Mouse (Mus musculus): ENCODE data around the gene Ciapin1. TPM values are rescaled to one million over a fixed set of nuclear protein-coding genes. Genes with fewer than 3 reads are reported as not detected.
A peak's percentile ranks its signal among the peaks of the same experiment; 100 is the strongest.

Ciapin1 gene
- polyA plus RNA-seq, 1 experiment from 2014 or later, result 166 TPM

DNA sequence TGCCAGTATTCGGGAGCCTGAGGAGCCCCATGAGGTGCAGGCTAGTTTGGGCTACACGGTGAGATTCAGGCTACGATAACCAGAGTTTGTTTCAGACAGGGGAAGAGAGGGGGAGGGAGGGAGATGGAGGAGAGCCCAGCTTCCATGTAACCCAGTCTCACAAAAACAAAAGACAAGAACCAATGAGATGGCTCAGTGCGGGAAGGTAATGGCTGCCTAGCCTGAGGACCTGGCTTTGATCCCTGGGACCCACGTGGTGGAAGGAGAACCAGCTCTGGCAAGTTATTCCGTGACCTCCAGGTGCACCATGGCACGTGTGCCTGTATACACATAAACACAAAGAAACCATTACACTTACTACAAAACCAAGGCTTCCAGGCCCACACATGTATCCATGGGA lies 17.6 kb downstream of the Ciapin1 start:
- Histone ChIP-seq H3K4me2 (ENCODE audit: low read length) (no peak overlapping the region), H3K4me1 (ENCODE audit: control insufficient read depth, insufficient read depth, low read length) (no peaks in the 10 kb centered on the region), H3K27me3 (ENCODE audit: control insufficient read depth, insufficient read depth, low read length) (no peaks in the 10 kb centered on the region), H3K27ac (replicated peaks; ENCODE audit: low read depth, low read length) (no peak overlapping the region), H3K9me3 (ENCODE audit: control insufficient read depth, low read length) (no peaks in the 10 kb centered on the region), H3K9ac (replicated peaks; ENCODE audit: low read length) (no peak overlapping the region), H3K4me3 (replicated peaks; ENCODE audit: low read depth, low read length) (no peak overlapping the region), H3K36me3 (ENCODE audit: control insufficient read depth, insufficient read depth, low read length) (peaks cover 50% of the 10 kb centered on the region)
- WGBS, result 93% methylated on average over 7 of the region's 7 CpGs
- DNase-seq (no peak), ATAC-seq (ENCODE audit: low FRiP score, low TSS enrichment) (no peak)

- WGBS, result 86% methylated on average over 6 of the region's 6 CpGs
- no peak for ATAC-seq (ENCODE audit: low FRiP score, low TSS enrichment)
- Histone ChIP-seq H3K4me3 (replicated peaks; ENCODE audit: low read depth, low read length) (no peak overlapping the region), H3K9me3 (ENCODE audit: control insufficient read depth, low read length) (no peaks in the 10 kb centered on the region), H3K27ac (replicated peaks; ENCODE audit: low read depth, low read length) (no peak overlapping the region), H3K9ac (replicated peaks; ENCODE audit: low read length) (no peak overlapping the region), H3K4me2 (ENCODE audit: low read length) (no peak overlapping the region), H3K4me1 (ENCODE audit: control insufficient read depth, insufficient read depth, low read length) (no peaks in the 10 kb centered on the region), H3K27me3 (ENCODE audit: control insufficient read depth, insufficient read depth, low read length) (no peaks in the 10 kb centered on the region), H3K36me3 (ENCODE audit: control insufficient read depth, insufficient read depth, low read length) (peaks cover 43% of the 10 kb centered on the region)
- DNase-seq, result no peak
These were observed 18.4 kb downstream of the Ciapin1 start for GRCm38 (mm10) chr8:94819671-94820179.

GRCm38 (mm10) chr8:94817933-94818332 lies 20.2 kb downstream of the Ciapin1 start:
- ATAC-seq (ENCODE audit: low FRiP score, low TSS enrichment) (no peak), DNase-seq (no peak)
- H3K4me1 ChIP-seq (ENCODE audit: control insufficient read depth, insufficient read depth, low read length), result no peaks in the 10 kb centered on the region
- H3K27me3 ChIP-seq (ENCODE audit: control insufficient read depth, insufficient read depth, low read length), result no peaks in the 10 kb centered on the region
- H3K27ac ChIP-seq (replicated peaks; ENCODE audit: low read depth, low read length), result no peak overlapping the region
- H3K9ac ChIP-seq (replicated peaks; ENCODE audit: low read length), result no peak overlapping the region
- H3K9me3 ChIP-seq (ENCODE audit: control insufficient read depth, low read length), result no peaks in the 10 kb centered on the region
- WGBS, result 94% methylated on average over 11 of the region's 11 CpGs
- H3K36me3 ChIP-seq (ENCODE audit: control insufficient read depth, insufficient read depth, low read length), result peaks cover 27% of the 10 kb centered on the region
- no peak overlapping the region for H3K4me3 ChIP-seq (replicated peaks; ENCODE audit: low read depth, low read length)
- no peak overlapping the region for H3K4me2 ChIP-seq (ENCODE audit: low read length)

DNA sequence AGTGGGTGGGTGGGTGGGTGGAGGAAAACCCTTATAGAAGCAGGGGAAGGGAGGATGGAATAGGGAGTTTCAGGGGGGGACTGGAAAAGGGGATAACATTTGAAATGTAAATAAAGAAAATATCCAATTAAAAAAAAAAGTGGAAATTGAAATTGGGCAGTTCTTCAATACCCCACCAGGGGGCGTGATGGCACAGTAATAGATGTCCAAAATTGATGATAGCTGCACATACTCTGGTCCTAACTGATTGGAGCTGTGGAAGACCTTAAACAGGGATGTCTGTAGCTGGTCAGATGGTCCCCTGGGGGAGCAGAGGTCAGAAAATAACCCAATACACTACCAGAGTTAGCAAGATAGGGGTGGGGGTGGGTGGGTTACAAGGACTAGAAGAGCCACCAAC lies 23.6 kb downstream of the Ciapin1 start:
- Histone ChIP-seq H3K4me2 (ENCODE audit: low read length) (no peak overlapping the region), H3K36me3 (ENCODE audit: control insufficient read depth, insufficient read depth, low read length) (no peaks in the 10 kb centered on the region), H3K4me1 (ENCODE audit: control insufficient read depth, insufficient read depth, low read length) (no peaks in the 10 kb centered on the region), H3K27ac (replicated peaks; ENCODE audit: low read depth, low read length) (no peak overlapping the region), H3K4me3 (replicated peaks; ENCODE audit: low read depth, low read length) (no peak overlapping the region), H3K27me3 (ENCODE audit: control insufficient read depth, insufficient read depth, low read length) (no peaks in the 10 kb centered on the region), H3K9me3 (ENCODE audit: control insufficient read depth, low read length) (no peaks in the 10 kb centered on the region), H3K9ac (replicated peaks; ENCODE audit: low read length) (no peak overlapping the region)
- DNase-seq (peak; percentile 48), ATAC-seq (ENCODE audit: low FRiP score, low TSS enrichment) (no peak)
- 0% methylated on average over 1 of the region's 1 CpGs for WGBS

DNA sequence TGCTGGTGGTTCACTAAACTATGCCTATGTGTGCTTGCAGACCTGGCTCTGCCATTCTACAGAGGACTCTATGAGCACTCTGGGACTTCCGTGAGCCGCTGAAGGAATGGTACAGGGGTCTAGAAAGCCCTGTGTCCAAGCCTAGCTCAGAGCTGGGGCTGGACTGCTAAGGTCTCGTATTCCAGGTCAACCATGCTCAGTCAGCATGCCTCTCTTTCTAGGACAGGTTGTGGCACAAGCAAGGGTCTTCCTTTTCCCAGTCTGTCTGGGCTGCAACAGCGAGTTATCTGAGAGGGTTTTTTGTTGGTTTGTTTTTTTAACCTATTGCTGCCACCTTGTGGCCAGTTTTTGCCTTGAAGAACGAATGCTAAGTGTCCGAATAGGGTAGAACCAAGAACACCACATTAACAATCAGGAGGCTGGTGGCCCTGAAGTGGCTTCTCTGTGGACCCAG lies 25.5 kb downstream of the Ciapin1 start:
- Histone ChIP-seq H3K27me3 (ENCODE audit: control insufficient read depth, insufficient read depth, low read length) (no peaks in the 10 kb centered on the region), H3K9me3 (ENCODE audit: control insufficient read depth, low read length) (no peaks in the 10 kb centered on the region), H3K36me3 (ENCODE audit: control insufficient read depth, insufficient read depth, low read length) (no peaks in the 10 kb centered on the region), H3K4me2 (ENCODE audit: low read length) (peak overlapping the region; percentile 42), H3K27ac (replicated peaks; ENCODE audit: low read depth, low read length) (peak overlapping the region; percentile 63), H3K4me3 (replicated peaks; ENCODE audit: low read depth, low read length) (peak overlapping the region; percentile 1; the same call in 1 of the 2 replicates), H3K4me1 (ENCODE audit: control insufficient read depth, insufficient read depth, low read length) (no peaks in the 10 kb centered on the region), H3K9ac (replicated peaks; ENCODE audit: low read length) (peak overlapping the region; percentile 35; the same call in 1 of the 2 replicates)
- 28% methylated on average over 6 of the region's 6 CpGs for WGBS
- ATAC-seq (ENCODE audit: low FRiP score, low TSS enrichment) (peak; percentile 66), DNase-seq (peak; percentile 97)

DNA sequence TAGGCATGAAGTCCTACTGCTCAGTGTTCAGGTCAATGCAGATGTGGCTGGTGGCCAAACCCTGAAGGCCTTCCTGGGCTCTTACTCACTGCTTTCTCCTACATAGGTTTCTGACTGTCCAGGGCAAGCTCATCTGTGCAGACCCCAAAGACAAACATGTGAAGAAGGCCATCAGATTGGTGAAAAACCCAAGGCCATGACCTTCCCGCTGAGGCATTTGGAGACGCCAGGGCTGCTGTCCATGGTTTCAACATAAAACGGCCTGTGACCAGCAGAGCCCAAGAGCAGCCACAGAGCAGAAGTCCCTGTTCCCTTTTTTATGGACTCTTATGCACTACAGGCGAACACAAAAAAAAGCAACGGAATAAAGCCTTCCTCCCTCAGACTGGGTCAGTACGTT lies 26.5 kb downstream of the Ciapin1 start:
- DNase-seq, result no peak
- no peak overlapping the region for H3K9ac ChIP-seq (replicated peaks; ENCODE audit: low read length)
- 75% methylated on average over 6 of the region's 6 CpGs for WGBS

GRCm38 (mm10) chr8:94810855-94811254 lies 27.3 kb downstream of the Ciapin1 start:
- H3K9me3 ChIP-seq (ENCODE audit: control insufficient read depth, low read length), result no peaks in the 10 kb centered on the region
- no peak for ATAC-seq (ENCODE audit: low FRiP score, low TSS enrichment)
- no peak overlapping the region for H3K27ac ChIP-seq (replicated peaks; ENCODE audit: low read depth, low read length)
- no peak overlapping the region for H3K4me2 ChIP-seq (ENCODE audit: low read length)
- H3K4me1 ChIP-seq (ENCODE audit: control insufficient read depth, insufficient read depth, low read length), result no peaks in the 10 kb centered on the region
- no peak overlapping the region for H3K9ac ChIP-seq (replicated peaks; ENCODE audit: low read length)
- WGBS, result 89% methylated on average over 5 of the region's 5 CpGs
- H3K27me3 ChIP-seq (ENCODE audit: control insufficient read depth, insufficient read depth, low read length), result no peaks in the 10 kb centered on the region
- no peak for DNase-seq
- no peak overlapping the region for H3K4me3 ChIP-seq (replicated peaks; ENCODE audit: low read depth, low read length)
- H3K36me3 ChIP-seq (ENCODE audit: control insufficient read depth, insufficient read depth, low read length), result no peaks in the 10 kb centered on the region

More for the DNA sequence above, 26.5 kb downstream of the Ciapin1 start:
- no peaks in the 10 kb centered on the region for H3K4me1 ChIP-seq (ENCODE audit: control insufficient read depth, insufficient read depth, low read length)
- no peak overlapping the region for H3K4me2 ChIP-seq (ENCODE audit: low read length)
- no peak overlapping the region for H3K4me3 ChIP-seq (replicated peaks; ENCODE audit: low read depth, low read length)
- H3K27ac ChIP-seq (replicated peaks; ENCODE audit: low read depth, low read length), result no peak overlapping the region
- no peaks in the 10 kb centered on the region for H3K36me3 ChIP-seq (ENCODE audit: control insufficient read depth, insufficient read depth, low read length)
- H3K27me3 ChIP-seq (ENCODE audit: control insufficient read depth, insufficient read depth, low read length), result no peaks in the 10 kb centered on the region
- ATAC-seq (ENCODE audit: low FRiP score, low TSS enrichment), result no peak
- no peaks in the 10 kb centered on the region for H3K9me3 ChIP-seq (ENCODE audit: control insufficient read depth, low read length)

DNA sequence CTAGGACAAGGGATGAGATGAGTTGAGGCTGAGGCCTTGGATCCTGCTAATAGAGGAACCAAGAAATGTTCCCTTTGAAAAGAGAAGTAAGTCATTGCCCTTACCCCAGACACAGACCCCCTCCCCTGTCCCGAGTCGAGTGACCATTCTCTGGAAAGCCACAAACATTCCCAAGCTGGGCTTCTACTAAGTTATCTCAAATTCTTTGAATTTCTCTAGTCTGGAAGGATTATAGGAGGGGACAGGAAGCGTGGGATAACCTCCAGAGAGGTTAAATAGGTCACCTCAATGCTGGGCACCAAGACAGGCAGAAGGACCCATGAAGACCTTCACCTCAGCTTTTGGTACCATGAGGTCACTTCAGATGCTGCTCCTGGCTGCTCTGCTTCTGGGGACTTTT lies 28.0 kb downstream of the Ciapin1 start, which contains the start of gene Ccl17:
Gene Ccl17, plus strand, starts transcription at position 301 of the 400 bp plus-strand sequence.
- H3K27ac ChIP-seq (replicated peaks; ENCODE audit: low read depth, low read length), result no peak within 1 kb of the TSS
- ATAC-seq (ENCODE audit: low FRiP score, low TSS enrichment) (no peak), DNase-seq (no peak)
- WGBS, result 66% methylated on average over 3 of the region's 3 CpGs
- H3K27me3 ChIP-seq (ENCODE audit: control insufficient read depth, insufficient read depth, low read length), result no peaks in the 10 kb centered on the region
- no peak within 1 kb of the TSS for H3K9ac ChIP-seq (replicated peaks; ENCODE audit: low read length)
- no peak within 1 kb of the TSS for H3K4me2 ChIP-seq (ENCODE audit: low read length)
- H3K4me1 ChIP-seq (ENCODE audit: control insufficient read depth, insufficient read depth, low read length), result no peaks in the 10 kb centered on the region
- H3K4me3 ChIP-seq (replicated peaks; ENCODE audit: low read depth, low read length), result no peak within 1 kb of the TSS
- no peaks in the 10 kb centered on the region for H3K9me3 ChIP-seq (ENCODE audit: control insufficient read depth, low read length)
- H3K36me3 ChIP-seq (ENCODE audit: control insufficient read depth, insufficient read depth, low read length), result no peaks in the 10 kb centered on the region

- Histone ChIP-seq H3K4me1 (ENCODE audit: control insufficient read depth, insufficient read depth, low read length) (no peaks in the 10 kb centered on the region), H3K27ac (replicated peaks; ENCODE audit: low read depth, low read length) (no peak overlapping the region), H3K4me3 (replicated peaks; ENCODE audit: low read depth, low read length) (no peak overlapping the region), H3K9ac (replicated peaks; ENCODE audit: low read length) (no peak overlapping the region), H3K4me2 (ENCODE audit: low read length) (no peak overlapping the region), H3K36me3 (ENCODE audit: control insufficient read depth, insufficient read depth, low read length) (no peaks in the 10 kb centered on the region), H3K9me3 (ENCODE audit: control insufficient read depth, low read length) (no peaks in the 10 kb centered on the region), H3K27me3 (ENCODE audit: control insufficient read depth, insufficient read depth, low read length) (no peaks in the 10 kb centered on the region)
- WGBS, result 86% methylated on average over 6 of the region's 6 CpGs
- no peak for ATAC-seq (ENCODE audit: low FRiP score, low TSS enrichment)
- DNase-seq, result no peak
These were observed 29.8 kb downstream of the Ciapin1 start for GRCm38 (mm10) chr8:94808372-94808771.
